Mouse (Mus musculus): ENCODE data around the gene Abraxas1.

Abraxas1 gene

DNA sequence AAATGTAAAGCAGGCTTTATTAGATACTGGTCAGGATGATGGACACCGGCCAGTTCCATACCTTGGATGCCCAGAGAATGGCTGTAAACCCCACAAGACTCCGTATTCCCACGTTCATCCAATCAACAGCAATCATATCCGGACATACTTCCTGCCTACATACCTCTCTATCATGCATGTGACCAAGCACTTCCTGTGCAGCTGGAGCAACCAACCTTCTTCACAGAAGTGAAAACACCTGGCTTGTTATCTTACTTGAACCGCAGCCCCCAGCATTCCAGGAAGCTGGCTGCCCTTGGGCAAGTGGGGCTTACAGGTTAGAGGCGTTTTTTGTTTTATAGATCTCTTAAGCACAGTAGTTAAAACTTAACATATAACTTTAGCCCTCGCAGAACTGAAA, 2.1 kb upstream of the Abraxas1 start:
- no peak for DNase-seq (ENCODE audit: low spot score in 2 of 2)

DNA sequence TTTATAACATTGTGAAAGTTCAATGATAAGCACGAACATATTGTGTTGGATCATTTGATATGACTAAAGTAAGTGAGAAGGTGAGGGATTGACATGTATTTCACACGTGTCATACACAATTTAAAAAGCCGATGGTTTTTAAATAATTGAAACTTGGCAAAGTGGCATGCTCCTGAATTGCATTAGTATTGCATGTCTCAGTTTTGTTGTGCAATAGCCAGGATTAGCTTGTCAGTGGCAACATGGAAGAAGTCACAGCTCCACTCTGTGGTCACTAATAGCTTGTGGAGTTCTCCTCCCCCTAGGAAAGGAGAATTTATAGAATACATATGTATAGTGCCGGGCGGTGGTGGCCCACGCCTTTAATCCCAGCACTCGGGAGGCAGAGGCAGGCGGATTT, 610 bp upstream of the Abraxas1 start:
- no peak for DNase-seq (ENCODE audit: low spot score in 2 of 2)

GRCm38 (mm10) chr5:100819568-100820480, 941 bp downstream of the Abraxas1 start:
- DNase-seq (ENCODE audit: low spot score in 2 of 2), result peak; percentile 12 to 45

DNA sequence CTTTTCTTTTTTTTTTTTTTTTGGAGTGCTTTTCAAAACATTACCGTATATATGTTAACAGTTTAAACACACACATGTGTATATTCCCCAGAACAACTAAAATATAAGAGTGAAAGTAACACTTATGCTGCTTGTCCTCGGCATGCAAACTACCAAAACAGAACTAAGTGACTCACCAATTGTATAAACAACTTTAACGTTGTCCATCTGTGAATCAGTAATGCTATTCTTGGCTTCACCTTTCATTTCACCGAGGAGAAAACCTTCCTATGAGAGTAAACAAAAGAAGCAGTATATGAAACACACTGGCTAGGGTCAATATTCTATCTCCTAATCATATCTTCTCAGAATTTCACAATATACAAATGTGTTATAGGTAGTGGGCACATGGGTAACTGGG, 2.4 kb downstream of the Abraxas1 start:
- no peak for DNase-seq (ENCODE audit: low spot score in 2 of 2)

GRCm38 (mm10) chr5:100798165-100798860, 22.5 kb downstream of the Abraxas1 start, which contains the start of the genes Helq and Mrps18c:
TSS of gene Helq (minus strand) at chr5:100798598.
TSS of gene Mrps18c (plus strand) at chr5:100798627.
- DNase-seq (ENCODE audit: low spot score in 2 of 2), result peak; percentile 85 to 93

DNA sequence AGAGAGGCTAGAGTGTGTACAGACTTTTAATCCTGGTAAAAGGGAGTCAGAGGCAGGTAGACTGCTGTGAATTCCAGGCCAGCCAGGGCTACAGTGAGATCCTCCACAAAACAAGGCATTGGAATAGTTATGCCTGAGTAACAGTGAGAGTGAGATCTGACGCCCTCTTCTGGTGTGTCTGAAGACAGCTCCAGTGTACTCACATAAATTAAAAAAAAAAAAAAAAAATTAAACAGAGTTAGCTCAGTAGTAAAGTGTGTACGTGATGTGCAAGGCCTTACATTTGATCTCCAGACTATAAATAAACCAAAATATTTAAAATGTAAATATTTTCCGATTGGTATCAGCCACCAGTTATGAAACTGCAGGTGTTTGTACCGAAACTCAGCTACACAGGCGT, 26.7 kb downstream of the Abraxas1 start:
- no peak for DNase-seq (ENCODE audit: low spot score in 2 of 2)

DNA sequence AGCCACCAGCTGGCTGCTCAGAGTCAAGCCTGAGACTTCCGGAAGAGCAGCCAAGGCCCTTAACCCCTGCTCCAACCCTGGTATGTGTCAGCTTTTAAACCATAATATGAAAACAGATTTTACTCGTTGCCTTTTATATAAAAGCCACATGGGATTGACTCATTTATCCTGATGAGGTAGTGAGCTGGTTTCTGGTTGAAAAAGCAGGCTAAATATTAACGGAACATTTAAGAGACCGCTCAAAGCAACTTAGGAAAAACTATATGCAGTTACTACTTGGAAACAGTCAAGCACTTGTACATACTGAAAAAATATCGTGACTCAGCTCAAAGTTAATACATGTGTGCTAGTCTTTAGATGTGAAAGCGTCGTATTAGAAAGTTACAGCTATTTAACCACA, 28.5 kb downstream of the Abraxas1 start:
- no peak for DNase-seq (ENCODE audit: low spot score in 2 of 2)

DNA sequence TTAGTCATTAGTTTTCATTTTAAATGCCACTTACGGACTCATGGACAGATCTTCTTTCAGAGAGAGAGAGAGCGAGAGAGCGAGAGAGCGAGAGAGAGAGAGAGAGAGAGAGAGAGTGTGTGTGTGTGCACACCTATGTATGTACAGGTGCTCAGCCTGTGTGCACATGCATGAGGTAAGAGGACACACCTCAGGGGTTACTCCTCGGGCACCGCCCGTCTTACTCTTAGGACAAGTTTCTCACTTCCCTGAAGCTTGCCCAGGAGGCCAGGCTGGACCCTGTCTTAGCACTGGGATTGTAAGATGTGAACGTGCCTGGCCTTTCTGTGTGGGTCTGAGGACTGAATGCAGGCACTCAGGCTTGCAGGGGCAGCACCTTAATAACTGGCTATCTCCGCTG, 33.2 kb downstream of the Abraxas1 start:
- DNase-seq (ENCODE audit: low spot score in 2 of 2), result no peak

DNA sequence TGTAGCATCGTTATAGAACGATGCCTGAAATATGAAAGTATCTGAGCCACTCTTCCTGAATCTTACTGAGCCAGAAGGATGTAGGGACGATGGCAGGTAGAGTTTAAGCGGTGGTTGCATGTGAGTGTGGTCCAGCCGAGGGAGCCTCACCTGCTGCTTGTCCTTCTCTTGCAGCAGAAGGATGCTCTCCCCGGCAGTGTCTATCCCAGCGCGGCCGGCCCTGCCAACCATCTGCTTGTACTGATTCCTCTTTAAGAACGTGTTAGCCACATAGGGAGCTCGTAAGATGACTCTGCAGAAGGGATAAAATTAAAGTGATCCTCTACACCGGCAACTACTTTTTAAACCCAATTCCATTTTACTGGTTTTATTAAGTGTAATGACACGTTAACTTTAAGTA, 41.8 kb downstream of the Abraxas1 start:
- no peak for DNase-seq (ENCODE audit: low spot score in 2 of 2)

DNA sequence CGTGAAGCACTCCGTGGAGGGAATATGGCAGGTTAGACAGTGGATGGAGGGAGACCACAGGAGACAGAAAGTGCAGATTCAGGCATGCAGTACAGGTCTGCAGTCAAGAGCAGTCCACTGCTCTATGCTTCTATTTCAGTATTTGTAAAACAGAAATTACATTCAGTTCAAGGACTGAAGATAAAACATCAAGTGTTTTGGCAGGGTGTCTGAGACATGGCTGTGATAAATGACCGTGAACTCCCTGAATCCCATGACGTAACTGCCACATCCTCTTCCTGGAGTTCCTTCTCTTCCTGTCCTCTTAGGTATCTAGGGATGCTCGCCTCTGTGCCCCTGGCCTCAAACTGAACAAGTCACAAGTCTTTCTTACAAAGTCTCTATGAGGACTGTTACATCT, 43.9 kb downstream of the Abraxas1 start:
- DNase-seq (ENCODE audit: low spot score in 2 of 2), result no peak

DNA sequence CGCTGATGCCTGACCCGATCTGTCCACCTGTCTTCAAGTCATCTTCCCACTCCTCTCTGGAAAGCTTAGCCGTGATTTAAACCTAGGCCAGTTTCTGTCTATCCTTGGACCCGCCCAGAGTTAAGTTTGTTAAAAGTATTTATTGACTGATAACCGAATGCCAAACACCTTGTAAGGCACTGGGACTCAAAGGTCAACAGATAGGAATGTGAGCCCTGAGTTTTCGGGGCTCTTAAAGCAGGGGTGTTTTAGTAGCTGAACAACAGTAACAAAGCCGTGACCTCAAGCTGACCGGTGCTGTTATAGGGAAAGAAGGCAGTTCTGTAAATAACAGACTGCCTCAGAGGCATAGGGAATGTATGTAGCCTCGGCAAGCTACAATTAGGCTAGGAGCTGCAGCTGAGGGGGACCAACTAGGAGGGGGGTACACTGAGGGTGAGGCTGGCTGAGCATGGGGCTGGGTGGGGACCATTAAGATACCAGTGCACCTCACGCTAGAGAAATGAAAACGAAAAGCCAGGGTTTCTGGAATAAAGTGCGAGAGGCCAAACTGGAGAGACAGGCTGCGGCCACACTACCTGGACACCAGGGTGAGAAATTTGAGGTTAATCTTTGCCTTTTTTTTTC, 44.9 kb downstream of the Abraxas1 start:
- DNase-seq (ENCODE audit: low spot score in 2 of 2), result no peak

DNA sequence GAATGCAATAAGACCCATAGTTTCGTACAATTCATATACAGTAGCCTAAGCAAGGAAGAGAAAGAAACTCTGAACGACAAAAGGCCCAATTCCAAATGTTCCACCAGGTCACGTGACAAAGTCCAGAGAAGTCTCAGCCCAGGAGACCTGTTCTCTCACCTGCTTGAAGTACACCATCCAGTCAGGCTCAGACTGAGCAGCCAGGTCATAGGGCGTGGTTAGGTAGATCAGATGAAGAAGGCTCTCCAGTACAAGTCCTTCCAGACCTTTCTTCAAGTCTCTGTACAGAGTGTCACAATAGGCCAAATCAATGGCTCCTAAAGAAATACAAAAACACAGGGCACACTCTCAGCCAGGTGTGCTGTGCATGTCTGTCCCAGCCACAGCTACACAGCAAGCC, 49.2 kb downstream of the Abraxas1 start:
- no peak for DNase-seq (ENCODE audit: low spot score in 2 of 2)

GRCm38 (mm10) chr5:100766026-100766425, 54.7 kb downstream of the Abraxas1 start:
- no peak for DNase-seq (ENCODE audit: low spot score in 2 of 2)

DNA sequence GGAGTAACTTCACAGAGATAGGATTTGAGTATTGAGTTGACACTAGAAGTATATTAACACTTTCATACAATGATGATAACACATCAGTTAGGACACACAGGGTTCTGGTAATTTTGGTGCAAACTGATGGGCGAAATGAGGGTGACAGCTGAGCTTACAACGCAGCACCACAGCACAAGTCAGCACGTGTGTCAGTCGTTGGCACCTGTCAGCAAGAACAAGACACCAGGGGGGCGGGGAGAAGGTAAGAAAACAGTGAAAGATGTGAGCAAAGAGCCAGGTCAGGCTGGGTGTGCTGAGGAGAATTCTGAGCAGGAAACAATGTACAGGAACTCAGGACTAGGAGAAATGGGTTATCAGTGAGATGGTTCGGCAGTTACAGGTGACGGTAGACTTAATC, 59.0 kb downstream of the Abraxas1 start:
- DNase-seq (ENCODE audit: low spot score in 2 of 2), result no peak

DNA sequence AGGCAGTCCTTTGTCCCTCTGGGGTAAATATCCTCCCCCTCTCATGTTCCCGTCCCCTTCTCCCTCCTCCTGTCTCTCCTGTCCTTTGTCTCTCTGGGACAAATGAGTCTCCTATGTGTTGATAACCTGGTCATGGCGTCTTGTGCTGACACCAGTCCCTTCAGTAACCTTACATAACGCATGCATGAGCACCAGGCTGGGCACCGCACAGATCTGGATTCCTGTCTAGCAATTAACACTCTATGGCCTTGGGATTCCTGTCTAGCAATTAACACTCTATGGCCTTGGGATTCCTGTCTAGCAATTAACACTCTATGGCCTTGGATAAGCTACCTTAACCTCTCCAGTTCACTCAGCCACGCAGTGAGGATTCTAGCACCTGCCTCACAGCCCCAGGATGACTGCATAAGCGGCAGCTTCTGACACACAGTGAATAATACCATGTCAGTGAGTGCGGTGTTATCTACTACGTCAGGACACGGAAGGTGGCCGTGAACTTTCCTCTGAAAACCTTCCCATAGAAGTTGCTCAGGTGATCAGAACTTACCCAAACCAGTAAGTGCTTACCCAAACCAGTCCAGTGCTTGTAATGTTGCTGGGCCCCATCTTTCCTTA, 60.6 kb downstream of the Abraxas1 start:
- no peak for DNase-seq (ENCODE audit: low spot score in 2 of 2)

DNA sequence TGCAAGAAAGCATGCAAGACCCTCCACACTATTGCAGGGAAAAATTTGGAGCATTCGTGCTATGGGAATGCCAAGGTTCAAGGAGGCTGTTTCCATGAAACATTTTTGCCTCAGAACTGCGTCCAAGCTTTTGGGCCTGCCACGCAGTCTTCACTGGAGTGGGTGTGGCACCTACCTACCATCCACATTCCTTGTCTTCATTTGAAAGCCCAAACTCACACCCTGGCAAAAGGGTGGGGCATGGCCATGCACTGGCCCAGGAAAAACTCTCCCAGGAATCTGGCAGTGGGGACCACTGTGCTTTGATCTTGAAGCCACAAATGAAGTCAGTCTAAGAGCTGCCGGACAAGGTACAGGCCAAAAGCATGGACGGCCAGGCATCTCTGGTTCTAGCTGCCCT, 62.6 kb downstream of the Abraxas1 start:
- no peak for DNase-seq (ENCODE audit: low spot score in 2 of 2)
